In genomic region chr1:119674984-119675383, GRCm38 (mm10) we compare ENCODE assay signal across 8 mouse cellular contexts. TPM values are rescaled to one million over a fixed set of nuclear protein-coding genes. Genes with fewer than 3 reads are reported as not detected.
DNase-seq lines count a peak whose midpoint lies in the region; ATAC-seq lines count a peak whose summit lies in the region.

No protein-coding gene starts in this region.

- intact Hi-C loops in gastrocnemius, postnatal 14 days (cut with DNase I; ENCODE audit: low total_unique reads), result loop anchor here (5.0 kb wide), 1 partner anchor 128 kb away; no protein-coding TSS in a partner anchor

- DNase-seq in gastrocnemius, postnatal 14 days, result peak; percentile 18
- DNase-seq in gastrocnemius, adult 8-10 months (ENCODE audit: low spot score in 2 of 2), result no peak
- DNase-seq in B cell, adult 2 months, result peak; percentile 24
- DNase-seq in adipocyte (ENCODE audit: low spot score), result peak; percentile 65
- DNase-seq in layer of hippocampus, postnatal 10 days (ENCODE audit: low spot score in 2 of 2), result peak; percentile 45 to 54
- no peak for DNase-seq in natural killer cell, adult 2 months (ENCODE audit: low spot score in 2 of 2)

- H3K9ac ChIP-seq in forebrain, embryonic 16.5 days (replicated peaks; ENCODE audit: low read depth, low read length), result no peak overlapping the region
- H3K9ac ChIP-seq in midbrain, embryonic 13.5 days (replicated peaks), result no peak overlapping the region

- no peaks in the 10 kb centered on the region for H3K27me3 ChIP-seq in forebrain, embryonic 16.5 days (replicated peaks; ENCODE audit: control insufficient read depth, insufficient read depth, low read length)
- no peaks in the 10 kb centered on the region for H3K27me3 ChIP-seq in midbrain, embryonic 13.5 days

- no peak overlapping the region for H3K4me2 ChIP-seq in forebrain, embryonic 16.5 days (ENCODE audit: low read length)
- no peak overlapping the region for H3K4me2 ChIP-seq in midbrain, embryonic 13.5 days (replicated peaks)

- peak; percentile 72; the same call in 1 of the 2 replicates for ATAC-seq in forebrain, embryonic 16.5 days
- ATAC-seq in midbrain, embryonic 13.5 days, result peak; percentile 85

- no peak overlapping the region for H3K27ac ChIP-seq in forebrain, embryonic 16.5 days (ENCODE audit: low read length)
- H3K27ac ChIP-seq in midbrain, embryonic 13.5 days, result no peak overlapping the region

- WGBS in forebrain, embryonic 16.5 days, result 71% methylated on average over 1 of the region's 1 CpGs
- 74% methylated on average over 1 of the region's 1 CpGs for WGBS in midbrain, embryonic 13.5 days

- no peaks in the 10 kb centered on the region for H3K4me1 ChIP-seq in forebrain, embryonic 16.5 days (replicated peaks; ENCODE audit: control insufficient read depth, insufficient read depth, low read length)
- no peaks in the 10 kb centered on the region for H3K4me1 ChIP-seq in midbrain, embryonic 13.5 days (replicated peaks)

- peaks cover 2% of the 10 kb centered on the region; the same call in 1 of the 2 replicates for H3K36me3 ChIP-seq in forebrain, embryonic 16.5 days (ENCODE audit: control insufficient read depth, insufficient read depth)
- peaks cover 30% of the 10 kb centered on the region for H3K36me3 ChIP-seq in midbrain, embryonic 13.5 days

- no peaks in the 10 kb centered on the region for H3K9me3 ChIP-seq in forebrain, embryonic 16.5 days (ENCODE audit: control insufficient read depth, low read length)
- no peaks in the 10 kb centered on the region for H3K9me3 ChIP-seq in midbrain, embryonic 13.5 days

- no peak overlapping the region for H3K4me3 ChIP-seq in forebrain, embryonic 16.5 days (replicated peaks; ENCODE audit: low read length)
- H3K4me3 ChIP-seq in midbrain, embryonic 13.5 days (replicated peaks), result no peak overlapping the region

RNA-seq across cellular contexts. Expression of gene Epb41l5, which starts 26.2 kb away (rescaled TPM):
- total RNA-seq in gastrocnemius, postnatal 14 days (2021), result 1 to 10 TPM; 1.5 to 2.8 TPM
- total RNA-seq in gastrocnemius, adult 8-10 months (2022), result 1 to 10 TPM; 4.4 to 5.9 (median 5.6) TPM
- 20.1 and 20.7 TPM in 2 replicates for polyA plus RNA-seq in forebrain, embryonic 16.5 days (2015; fragmentation: Nextera tagmentation; extraction: Ambion mirVana)
- 1 to 10 TPM; 9.3 to 9.9 TPM for total RNA-seq in layer of hippocampus, postnatal 10 days (2021)
- polyA plus RNA-seq in midbrain, embryonic 13.5 days (2015; fragmentation: Nextera tagmentation; extraction: Ambion mirVana), result 24.2 and 25.4 TPM in 2 replicates

Comparison
In these comparisons a context has a peak if more than half of its experiments do, and no peak if none do; other contexts are left out.
1. DNase-seq: peak in gastrocnemius, postnatal 14 days (single experiment), B cell, adult 2 months (2 of 2), adipocyte (single experiment) and layer of hippocampus, postnatal 10 days (2 of 2); none in gastrocnemius, adult 8-10 months (0 of 2) and natural killer cell, adult 2 months (0 of 2).